Mouse (Mus musculus) spleen, postnatal 36 days (tissue): ENCODE data around the gene Ankib1.
"Not testable (repeated sequence)": the region's sequence is repeated elsewhere in the genome, so short reads cannot be mapped to it uniquely, and the experiment has no call there.

Experiments
- DNase-seq, 2 experiments: peaks; one replicate each; pipeline ENCODE4 v3.0.0; 2022; ENCODE audit warnings: low spot score in 2 of 2, mixed read lengths in 1 of 2

Gene Ankib1

GRCm38 (mm10) chr5:3725491-3725890 lies 77.2 kb downstream of the Ankib1 start:
- no peak for DNase-seq

- DNase-seq = no peak
These were observed 79.3 kb downstream of the Ankib1 start for GRCm38 (mm10) chr5:3723415-3723814.

- DNase-seq = no peak
These were observed 79.9 kb downstream of the Ankib1 start for GRCm38 (mm10) chr5:3722873-3723272.

DNA sequence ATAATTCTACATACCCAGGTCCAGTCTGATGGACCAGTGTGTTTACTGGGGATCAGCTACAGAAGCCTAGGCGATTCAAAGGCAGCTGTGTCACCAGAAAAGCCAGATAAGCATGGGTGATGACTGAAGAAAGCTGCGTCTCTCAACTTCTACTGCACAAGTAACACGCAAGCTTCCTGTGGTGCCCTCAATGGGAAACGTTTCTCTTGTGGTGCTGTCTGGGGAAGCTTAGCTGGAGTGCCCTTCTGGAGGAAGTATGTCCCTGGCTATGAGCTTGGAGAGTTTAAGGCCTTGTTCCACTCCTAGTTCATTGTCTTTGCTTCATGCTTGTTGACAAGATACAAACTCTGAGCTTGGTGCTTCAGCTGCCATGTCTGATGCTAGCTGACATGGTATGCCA lies 83.4 kb downstream of the Ankib1 start:
- no peak for DNase-seq

- no peak for DNase-seq
These were observed 86.9 kb downstream of the Ankib1 start for GRCm38 (mm10) chr5:3715800-3716199.

GRCm38 (mm10) chr5:3702180-3702579 lies 100.5 kb downstream of the Ankib1 start:
- DNase-seq = no peak

DNA sequence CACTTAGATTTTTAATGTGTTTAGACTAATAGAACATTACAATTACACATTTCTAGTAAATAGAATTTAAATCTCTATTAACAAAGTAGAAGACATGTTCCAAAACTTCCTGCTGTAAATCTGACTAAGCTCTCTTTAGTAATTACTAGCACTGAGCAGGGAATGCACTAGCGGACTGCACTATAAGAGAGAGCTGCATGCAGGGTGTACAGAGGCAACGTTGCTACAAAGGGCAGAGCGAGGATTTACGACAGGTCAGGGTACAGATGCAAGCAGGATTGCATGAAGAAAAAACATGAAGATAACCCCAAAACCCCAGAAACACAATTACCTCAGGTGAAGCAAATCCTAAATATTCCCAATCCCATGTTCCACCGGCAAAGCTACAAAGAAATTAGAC lies 102.7 kb downstream of the Ankib1 start:
- DNase-seq = no peak

- no peak for DNase-seq
These were observed 106.7 kb downstream of the Ankib1 start for GRCm38 (mm10) chr5:3696031-3696430.

GRCm38 (mm10) chr5:3695191-3695590 lies 107.5 kb downstream of the Ankib1 start:
- DNase-seq = no peak

DNA sequence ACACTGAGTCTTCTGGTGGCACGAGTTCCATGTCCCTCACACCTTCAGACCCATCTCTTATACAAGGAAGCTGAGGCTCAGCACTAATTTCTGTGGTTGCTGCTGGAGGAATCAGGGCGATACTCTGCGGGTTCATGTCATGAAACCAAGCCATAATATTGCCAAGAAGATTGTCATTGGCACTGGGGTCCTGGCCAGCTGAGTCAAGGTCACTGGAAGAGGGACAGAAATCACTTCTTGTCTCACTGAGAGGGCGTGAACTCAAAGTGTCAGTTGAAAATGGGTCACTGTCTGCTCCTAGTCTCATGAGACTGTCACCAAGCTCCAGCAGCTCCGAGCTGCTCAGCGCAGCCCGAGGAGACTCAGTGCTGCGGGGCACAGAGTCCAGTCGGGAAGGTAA lies 109.8 kb downstream of the Ankib1 start:
- DNase-seq = no peak

GRCm38 (mm10) chr5:3691283-3691682 lies 111.4 kb downstream of the Ankib1 start:
- DNase-seq = no peak

DNA sequence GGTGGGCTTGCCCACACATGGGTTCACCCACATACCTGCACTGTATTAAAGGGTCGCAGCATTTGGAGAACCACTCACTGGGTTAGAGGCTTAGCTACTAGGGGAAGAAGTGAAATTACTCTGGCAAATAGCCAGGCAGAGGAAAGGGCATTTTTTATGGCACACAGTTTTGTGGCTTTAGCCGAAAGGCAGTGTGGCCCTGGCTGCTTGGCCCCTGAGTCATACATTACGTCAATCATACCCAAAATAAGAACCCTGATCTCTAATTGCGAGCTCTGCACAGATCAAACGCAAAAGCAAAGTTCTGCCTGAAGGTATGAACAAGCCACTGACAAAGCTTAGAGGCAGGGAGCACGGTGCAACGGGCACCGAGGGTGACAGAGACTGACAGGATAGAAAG lies 114.4 kb downstream of the Ankib1 start:
- DNase-seq = no peak

GRCm38 (mm10) chr5:3669938-3670554 lies 132.7 kb downstream of the Ankib1 start:
- DNase-seq = no peak

GRCm38 (mm10) chr5:3666585-3666984 lies 136.1 kb downstream of the Ankib1 start:
- no peak for DNase-seq

- no peak for DNase-seq
These were observed 137.5 kb downstream of the Ankib1 start for GRCm38 (mm10) chr5:3665225-3665624.

DNA sequence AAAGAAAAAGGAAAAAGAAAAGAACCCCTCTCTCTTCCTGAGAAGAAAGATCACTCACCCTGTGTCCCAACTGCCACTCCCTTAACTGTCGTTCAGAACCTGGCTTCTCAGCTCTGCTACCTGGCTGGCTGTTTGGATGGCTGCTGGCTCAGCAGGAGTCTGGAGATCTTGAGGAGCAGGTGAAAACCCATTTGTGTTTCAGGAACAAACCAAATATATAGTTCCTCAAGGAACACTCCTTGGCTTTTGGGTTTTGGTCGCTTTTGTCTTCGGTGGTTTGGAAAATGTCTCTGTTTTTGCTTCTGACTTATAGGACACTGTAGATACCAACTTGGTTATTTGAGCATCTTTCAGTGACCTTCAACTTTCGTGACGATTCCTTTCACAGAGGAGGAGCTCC lies 145.6 kb downstream of the Ankib1 start, which contains the start of gene Gatad1:
TSS of gene Gatad1 (minus strand) at position 101 of the 400 bp plus-strand sequence.
- no peak for DNase-seq

DNA sequence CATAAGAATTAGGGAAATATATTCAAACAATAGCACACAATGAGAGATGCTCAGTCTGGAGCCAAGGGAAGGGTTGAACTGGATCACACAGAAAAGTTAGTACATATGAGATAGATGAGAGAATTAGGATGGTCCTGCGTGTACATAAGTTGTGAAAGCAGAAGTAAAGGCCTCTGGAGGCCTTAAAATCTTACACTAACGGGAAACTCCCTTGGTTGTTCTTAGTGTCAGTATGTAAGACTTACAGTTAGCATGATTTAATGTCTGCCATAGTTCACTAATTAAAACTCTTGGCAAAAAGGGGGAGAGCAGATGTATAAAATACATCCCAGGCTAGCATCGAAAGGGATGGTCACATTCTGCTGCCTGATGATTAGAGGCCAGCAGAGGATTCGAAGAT lies 148.9 kb downstream of the Ankib1 start:
- DNase-seq = no peak

GRCm38 (mm10) chr5:3652903-3653575 lies 149.7 kb downstream of the Ankib1 start:
- DNase-seq = not testable (repeated sequence)

DNA sequence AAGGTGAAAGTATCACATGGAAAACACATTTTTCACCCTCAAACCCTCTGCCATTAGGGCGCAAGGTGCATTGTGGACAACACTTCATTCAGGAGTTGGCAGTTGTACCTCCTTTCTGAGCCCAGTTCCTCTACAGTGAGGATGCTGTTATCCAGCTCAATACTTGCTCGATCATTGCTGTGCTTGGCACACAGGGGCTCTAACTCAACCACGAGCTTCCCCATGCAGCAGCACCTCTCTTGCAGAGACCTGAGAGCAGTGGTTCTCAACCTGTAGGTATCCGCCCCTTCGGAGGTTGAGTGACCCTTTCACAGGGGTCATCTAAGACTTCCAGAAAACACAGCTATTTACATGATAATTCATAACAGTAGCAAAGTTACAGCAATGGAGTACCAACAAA lies 151.1 kb downstream of the Ankib1 start:
- DNase-seq = no peak

DNA sequence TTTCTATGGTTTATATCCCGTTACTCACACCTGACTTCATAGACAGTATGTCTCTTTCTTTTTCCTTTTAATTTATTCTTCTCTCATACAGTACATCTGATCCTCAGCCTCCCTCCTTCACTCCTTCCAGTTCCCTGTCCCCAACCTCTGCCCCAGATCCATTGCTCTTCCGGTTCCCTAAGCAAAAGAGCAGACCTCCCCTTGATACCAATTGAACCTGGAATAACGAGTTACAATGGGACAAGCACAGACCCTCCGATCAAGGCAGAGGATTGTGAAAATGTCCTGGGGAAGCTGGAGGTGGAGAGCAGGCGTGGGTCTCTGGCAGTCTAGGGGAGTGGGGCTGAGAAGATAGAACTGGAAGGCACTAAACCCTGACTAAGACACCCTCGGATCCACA lies 151.8 kb downstream of the Ankib1 start, which contains the start of gene Tmbim7:
TSS of gene Tmbim7 (plus strand) at position 301 of the 400 bp plus-strand sequence.
- no peak for DNase-seq

DNA sequence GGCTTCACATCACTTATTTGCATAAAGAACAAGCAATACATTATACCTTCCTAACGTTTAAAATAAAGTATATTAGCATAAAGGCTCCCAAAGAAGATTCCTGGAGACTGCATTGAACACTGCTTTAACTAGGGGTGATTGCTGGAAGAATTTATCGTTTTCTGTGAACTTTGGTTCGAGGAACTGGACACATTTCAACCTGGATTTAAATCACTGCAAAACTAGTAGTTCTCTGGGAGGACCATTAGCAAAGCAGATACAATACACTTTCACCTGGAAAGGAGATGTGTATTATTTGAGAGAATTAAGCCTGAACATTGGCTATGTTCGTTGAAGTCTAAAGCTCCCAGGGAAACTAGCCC lies 153.9 kb downstream of the Ankib1 start:
- no peak for DNase-seq

GRCm38 (mm10) chr5:3648206-3648848 lies 154.4 kb downstream of the Ankib1 start:
- DNase-seq = no peak

- DNase-seq = peak; percentile 91 to 94
These were observed 155.0 kb downstream of the Ankib1 start for GRCm38 (mm10) chr5:3647708-3648121.
